Mouse (Mus musculus): ENCODE data around the gene Mospd3. TPM values are rescaled to one million over a fixed set of nuclear protein-coding genes. Genes with fewer than 3 reads are reported as not detected.

The Mospd3 gene
- total RNA-seq, 2 experiments from 2014 or later: 38.8 to 43.1 TPM

Other genes with a start within 250 kb of the Mospd3 start
- under 1 TPM; 0.47 to 0.69 TPM for gene Zan, start 124.0 kb downstream of the Mospd3 start, total RNA-seq (2021)
- gene Pop7, start 98.5 kb downstream of the Mospd3 start, total RNA-seq (2021): 10 to 100 TPM; 36.5 to 36.8 TPM
- 10 to 100 TPM; 43.0 TPM for gene Gigyf1, start 82.5 kb downstream of the Mospd3 start, total RNA-seq (2021)
- gene Epo, start 67.8 kb downstream of the Mospd3 start, total RNA-seq (2021): not detected
- 1,000 to 10,000 TPM in 1 of 2 experiments, 100 to 1,000 TPM in 1; 996 to 1,005 TPM for gene Gnb2, start 67.5 kb downstream of the Mospd3 start, total RNA-seq (2021)
- 100 to 1,000 TPM; 151 to 152 TPM for gene Actl6b, start 47.5 kb downstream of the Mospd3 start, total RNA-seq (2021)
- gene Tfr2, start 31.2 kb downstream of the Mospd3 start, total RNA-seq (2021): 10 to 100 TPM; 23.7 to 26.7 TPM
- gene Pcolce, start 12.7 kb upstream of the Mospd3 start, total RNA-seq (2021): 10 to 100 TPM; 11.4 to 12.3 TPM
- under 1 TPM; 0.19 to 0.26 TPM for gene Fbxo24, start 27.9 kb upstream of the Mospd3 start, total RNA-seq (2021)
- 10 to 100 TPM; 15.1 to 15.6 TPM for gene Lrch4, start 28.1 kb upstream of the Mospd3 start, total RNA-seq (2021)
- gene Gm20605, start 28.1 kb upstream of the Mospd3 start, total RNA-seq (2021): 1 to 10 TPM; 4.4 to 5.6 TPM
- 1 to 10 TPM; 2.7 to 4.5 TPM for gene Sap25, start 40.3 kb upstream of the Mospd3 start, total RNA-seq (2021)
- gene Irs3, start 44.7 kb upstream of the Mospd3 start, total RNA-seq (2021): under 1 TPM in 1 of 2 experiments, not detected in 1; 0.36 TPM
- 10 to 100 TPM; 33.3 to 36.5 TPM for gene Agfg2, start 83.7 kb upstream of the Mospd3 start, total RNA-seq (2021)
- 100 to 1,000 TPM; 116 to 119 TPM for gene Nyap1, start 140.5 kb upstream of the Mospd3 start, total RNA-seq (2021)
- 100 to 1,000 TPM; 112 to 120 TPM for gene Tsc22d4, start 144.7 kb upstream of the Mospd3 start, total RNA-seq (2021)
- gene Ppp1r35, start 177.8 kb upstream of the Mospd3 start, total RNA-seq (2021): 10 to 100 TPM; 28.0 to 28.7 TPM
- gene Mepce, start 186.6 kb upstream of the Mospd3 start, total RNA-seq (2021): 10 to 100 TPM; 30.1 to 35.3 TPM
- 1 to 10 TPM; 5.7 to 6.0 TPM for gene Zcwpw1, start 186.7 kb upstream of the Mospd3 start, total RNA-seq (2021)
- 1 to 10 TPM in 1 of 2 experiments, under 1 TPM in 1; 0.71 to 1.2 TPM for gene Pilra, start 235.2 kb upstream of the Mospd3 start, total RNA-seq (2021)

All from left cerebral cortex, postnatal 10 days (tissue).